Mouse (Mus musculus): ENCODE measurements at regions not wholly inside any gene's neighbourhood (a gene's known extent, or its start where the extent isn't known, plus 50 kb on each side); places are given as distances from the start of the nearest gene placed in this dataset.

GRCm38 (mm10) chr12:59683235-59683634 lies 463.7 kb upstream of the Fbxo33 start:
- H3K27me3 ChIP-seq (ENCODE audit: insufficient read depth, low read length) = no peaks in the 10 kb centered on the region
- no peak overlapping the region for H3K4me3 ChIP-seq (replicated peaks; ENCODE audit: low read length)
- H3K4me1 ChIP-seq (replicated peaks; ENCODE audit: low read depth, low read length) = no peaks in the 10 kb centered on the region
- H3K9me3 ChIP-seq (ENCODE audit: low read length) = peaks cover 13% of the 10 kb centered on the region
- no peaks in the 10 kb centered on the region for H3K36me3 ChIP-seq (ENCODE audit: insufficient read depth, low read length)
- TF ChIP-seq CTCF (conservative IDR thresholded peaks at IDR 0.05; ENCODE audit: low read length) (no peak), NANOG (IDR thresholded peaks at IDR 0.05; ENCODE audit: borderline replicate concordance, low read length) (no peak), POU5F1 (IDR thresholded peaks at IDR 0.05; ENCODE audit: borderline replicate concordance, low read length) (no peak)

GRCm38 (mm10) chr12:59663161-59663560 lies 443.6 kb upstream of the Fbxo33 start:
- TF ChIP-seq POU5F1 (IDR thresholded peaks at IDR 0.05; ENCODE audit: borderline replicate concordance, low read length) (no peak), CTCF (conservative IDR thresholded peaks at IDR 0.05; ENCODE audit: low read length) (no peak), NANOG (IDR thresholded peaks at IDR 0.05; ENCODE audit: borderline replicate concordance, low read length) (no peak)
- Histone ChIP-seq H3K4me1 (replicated peaks; ENCODE audit: low read depth, low read length) (no peaks in the 10 kb centered on the region), H3K27me3 (ENCODE audit: insufficient read depth, low read length) (no peaks in the 10 kb centered on the region), H3K9me3 (ENCODE audit: low read length) (no peaks in the 10 kb centered on the region), H3K36me3 (ENCODE audit: insufficient read depth, low read length) (no peaks in the 10 kb centered on the region), H3K4me3 (replicated peaks; ENCODE audit: low read length) (no peak overlapping the region)

- Histone ChIP-seq H3K9me3 (ENCODE audit: low read length) (no peaks in the 10 kb centered on the region), H3K4me3 (replicated peaks; ENCODE audit: low read length) (no peak overlapping the region), H3K4me1 (replicated peaks; ENCODE audit: low read depth, low read length) (no peaks in the 10 kb centered on the region), H3K36me3 (ENCODE audit: insufficient read depth, low read length) (no peaks in the 10 kb centered on the region), H3K27me3 (ENCODE audit: insufficient read depth, low read length) (no peaks in the 10 kb centered on the region)
- no peak for TF ChIP-seq NANOG (IDR thresholded peaks at IDR 0.05; ENCODE audit: borderline replicate concordance, low read length)
- no peak for TF ChIP-seq CTCF (conservative IDR thresholded peaks at IDR 0.05; ENCODE audit: low read length)
- no peak for TF ChIP-seq POU5F1 (IDR thresholded peaks at IDR 0.05; ENCODE audit: borderline replicate concordance, low read length)
Measured at GRCm38 (mm10) chr12:59630678-59631077, 411.2 kb upstream of the Fbxo33 start.

GRCm38 (mm10) chr12:59623147-59623546 lies 403.6 kb upstream of the Fbxo33 start:
- no peaks in the 10 kb centered on the region for H3K4me1 ChIP-seq (replicated peaks; ENCODE audit: low read depth, low read length)
- H3K27me3 ChIP-seq (ENCODE audit: insufficient read depth, low read length) = no peaks in the 10 kb centered on the region
- TF ChIP-seq CTCF (conservative IDR thresholded peaks at IDR 0.05; ENCODE audit: low read length) (no peak), NANOG (IDR thresholded peaks at IDR 0.05; ENCODE audit: borderline replicate concordance, low read length) (no peak), POU5F1 (IDR thresholded peaks at IDR 0.05; ENCODE audit: borderline replicate concordance, low read length) (no peak)
- no peak overlapping the region for H3K4me3 ChIP-seq (replicated peaks; ENCODE audit: low read length)
- H3K9me3 ChIP-seq (ENCODE audit: low read length) = no peaks in the 10 kb centered on the region
- H3K36me3 ChIP-seq (ENCODE audit: insufficient read depth, low read length) = no peaks in the 10 kb centered on the region

GRCm38 (mm10) chr12:59621132-59621531 lies 401.6 kb upstream of the Fbxo33 start:
- Histone ChIP-seq H3K4me1 (replicated peaks; ENCODE audit: low read depth, low read length) (no peaks in the 10 kb centered on the region), H3K36me3 (ENCODE audit: insufficient read depth, low read length) (no peaks in the 10 kb centered on the region), H3K4me3 (replicated peaks; ENCODE audit: low read length) (no peak overlapping the region), H3K9me3 (ENCODE audit: low read length) (no peaks in the 10 kb centered on the region), H3K27me3 (ENCODE audit: insufficient read depth, low read length) (no peaks in the 10 kb centered on the region)
- TF ChIP-seq NANOG (IDR thresholded peaks at IDR 0.05; ENCODE audit: borderline replicate concordance, low read length) (no peak), CTCF (conservative IDR thresholded peaks at IDR 0.05; ENCODE audit: low read length) (no peak), POU5F1 (IDR thresholded peaks at IDR 0.05; ENCODE audit: borderline replicate concordance, low read length) (no peak)

- H3K27me3 ChIP-seq (ENCODE audit: insufficient read depth, low read length) = no peaks in the 10 kb centered on the region
- H3K4me3 ChIP-seq (replicated peaks; ENCODE audit: low read length) = no peak overlapping the region
- H3K4me1 ChIP-seq (replicated peaks; ENCODE audit: low read depth, low read length) = no peaks in the 10 kb centered on the region
- no peaks in the 10 kb centered on the region for H3K9me3 ChIP-seq (ENCODE audit: low read length)
- no peak for TF ChIP-seq POU5F1 (IDR thresholded peaks at IDR 0.05; ENCODE audit: borderline replicate concordance, low read length)
- no peak for TF ChIP-seq NANOG (IDR thresholded peaks at IDR 0.05; ENCODE audit: borderline replicate concordance, low read length)
- no peak for TF ChIP-seq CTCF (conservative IDR thresholded peaks at IDR 0.05; ENCODE audit: low read length)
- no peaks in the 10 kb centered on the region for H3K36me3 ChIP-seq (ENCODE audit: insufficient read depth, low read length)
Measured at GRCm38 (mm10) chr12:59620340-59620739, 400.8 kb upstream of the Fbxo33 start.

GRCm38 (mm10) chr12:59616075-59616474 lies 396.6 kb upstream of the Fbxo33 start:
- no peak overlapping the region for H3K4me3 ChIP-seq (replicated peaks; ENCODE audit: low read length)
- TF ChIP-seq CTCF (conservative IDR thresholded peaks at IDR 0.05; ENCODE audit: low read length) = no peak
- no peak for TF ChIP-seq NANOG (IDR thresholded peaks at IDR 0.05; ENCODE audit: borderline replicate concordance, low read length)
- TF ChIP-seq POU5F1 (IDR thresholded peaks at IDR 0.05; ENCODE audit: borderline replicate concordance, low read length) = no peak

GRCm38 (mm10) chr12:59599785-59600184 lies 380.3 kb upstream of the Fbxo33 start:
- Histone ChIP-seq H3K4me3 (replicated peaks; ENCODE audit: low read length) (no peak overlapping the region), H3K4me1 (replicated peaks; ENCODE audit: low read depth, low read length) (no peaks in the 10 kb centered on the region), H3K9me3 (ENCODE audit: low read length) (no peaks in the 10 kb centered on the region), H3K27me3 (ENCODE audit: insufficient read depth, low read length) (no peaks in the 10 kb centered on the region), H3K36me3 (ENCODE audit: insufficient read depth, low read length) (no peaks in the 10 kb centered on the region)
- TF ChIP-seq CTCF (conservative IDR thresholded peaks at IDR 0.05; ENCODE audit: low read length) (no peak), NANOG (IDR thresholded peaks at IDR 0.05; ENCODE audit: borderline replicate concordance, low read length) (no peak), POU5F1 (IDR thresholded peaks at IDR 0.05; ENCODE audit: borderline replicate concordance, low read length) (no peak)

More at GRCm38 (mm10) chr12:59616075-59616474, 396.6 kb upstream of the Fbxo33 start:
- Histone ChIP-seq H3K27me3 (ENCODE audit: insufficient read depth, low read length) (no peaks in the 10 kb centered on the region), H3K4me1 (replicated peaks; ENCODE audit: low read depth, low read length) (no peaks in the 10 kb centered on the region), H3K36me3 (ENCODE audit: insufficient read depth, low read length) (no peaks in the 10 kb centered on the region), H3K9me3 (ENCODE audit: low read length) (no peaks in the 10 kb centered on the region)

GRCm38 (mm10) chr12:59589354-59589753 lies 369.8 kb upstream of the Fbxo33 start:
- H3K4me1 ChIP-seq (replicated peaks; ENCODE audit: low read depth, low read length) = no peaks in the 10 kb centered on the region
- TF ChIP-seq POU5F1 (IDR thresholded peaks at IDR 0.05; ENCODE audit: borderline replicate concordance, low read length) (no peak), CTCF (conservative IDR thresholded peaks at IDR 0.05; ENCODE audit: low read length) (no peak)
- H3K27me3 ChIP-seq (ENCODE audit: insufficient read depth, low read length) = no peaks in the 10 kb centered on the region
- no peak overlapping the region for H3K4me3 ChIP-seq (replicated peaks; ENCODE audit: low read length)
- H3K36me3 ChIP-seq (ENCODE audit: insufficient read depth, low read length) = no peaks in the 10 kb centered on the region
- peaks cover 25% of the 10 kb centered on the region for H3K9me3 ChIP-seq (ENCODE audit: low read length)

Measured in E14TG2a.4 (cell line).